Mouse (Mus musculus) stomach, postnatal 0 days (tissue): Measurements from ENCODE around the gene Dctn1.

Experiments
- CTCF ChIP-seq: IDR thresholded peaks from 2 replicates; pipeline ENCODE4 v1.5.1; 2016; ENCODE audit warnings: antibody characterized with exemption, low read depth, mild to moderate bottlenecking, moderate library complexity
- EP300 ChIP-seq: optimal IDR thresholded peaks from 2 replicates; pipeline ENCODE3; 2016; ENCODE audit warnings: antibody characterized with exemption

DNA sequence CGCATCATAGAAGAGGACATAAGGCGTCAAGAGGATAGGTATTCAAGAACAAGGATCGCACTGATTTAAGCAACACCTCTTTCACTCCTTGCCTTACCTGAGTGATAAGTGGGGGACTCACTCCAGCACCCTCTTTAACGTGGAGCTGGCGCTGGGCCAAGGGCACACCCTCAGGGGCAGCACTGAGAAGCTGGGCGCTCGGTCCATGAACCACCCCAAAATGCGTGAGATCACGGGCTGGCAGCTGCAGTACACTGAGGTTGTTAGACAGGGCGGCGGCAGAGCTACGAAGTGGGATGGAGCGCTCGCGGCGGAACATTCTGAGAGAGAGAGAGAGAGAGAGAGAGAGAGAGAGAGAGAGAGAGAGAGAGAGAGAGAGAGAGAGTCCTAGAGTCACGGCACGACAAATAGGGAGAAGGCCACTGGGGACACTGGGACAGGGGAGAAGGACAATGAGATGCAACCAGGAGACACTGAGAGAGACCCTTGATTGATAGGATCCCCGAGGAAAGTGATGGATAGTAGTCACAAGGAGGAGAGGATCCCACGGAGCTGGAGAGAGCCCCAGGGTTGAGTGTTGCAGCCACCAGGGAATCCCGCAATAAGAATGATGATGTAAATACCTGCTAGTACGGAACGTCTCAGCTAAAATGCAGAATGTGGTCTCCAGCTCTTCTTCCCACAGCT lies 10.0 kb upstream of the Dctn1 start:
- no peak for TF ChIP-seq CTCF
- no peak for TF ChIP-seq EP300
